Mouse (Mus musculus) retina, adult 2 months (tissue): Measurements from ENCODE around the gene Npepl1.

Experiments used
- DNase-seq: peaks from one replicate; pipeline ENCODE4 v3.0.0-alpha.2; 2012; ENCODE audit warnings: low read depth, low spot score

Gene Npepl1

GRCm38 (mm10) chr2:174110783-174111549 lies 817 bp downstream of the Npepl1 start:
- DNase-seq, result no peak

GRCm38 (mm10) chr2:174112931-174113330 lies 2.8 kb downstream of the Npepl1 start:
- no peak for DNase-seq

GRCm38 (mm10) chr2:174114148-174114864 lies 4.2 kb downstream of the Npepl1 start:
- DNase-seq, result no peak

- DNase-seq, result no peak
Observed at GRCm38 (mm10) chr2:174116929-174117328, 6.8 kb downstream of the Npepl1 start.

- no peak for DNase-seq
Observed at GRCm38 (mm10) chr2:174118141-174118540, 8.0 kb downstream of the Npepl1 start.

GRCm38 (mm10) chr2:174119259-174119658 lies 9.1 kb downstream of the Npepl1 start:
- no peak for DNase-seq

GRCm38 (mm10) chr2:174120631-174121030 lies 10.5 kb downstream of the Npepl1 start:
- DNase-seq, result no peak

- DNase-seq, result no peak
Observed at GRCm38 (mm10) chr2:174121411-174121947, 11.3 kb downstream of the Npepl1 start.

- DNase-seq, result no peak
Observed at GRCm38 (mm10) chr2:174122331-174122730, 12.2 kb downstream of the Npepl1 start.

- DNase-seq, result no peak
Observed at GRCm38 (mm10) chr2:174123731-174124130, 13.6 kb downstream of the Npepl1 start.

- DNase-seq, result no peak
Observed at GRCm38 (mm10) chr2:174126522-174127375, 16.6 kb downstream of the Npepl1 start.

GRCm38 (mm10) chr2:174127376-174127713 lies 17.2 kb downstream of the Npepl1 start:
- DNase-seq, result no peak

- DNase-seq, result no peak
Observed at GRCm38 (mm10) chr2:174128926-174129325, 18.8 kb downstream of the Npepl1 start.

- no peak for DNase-seq
Observed at GRCm38 (mm10) chr2:174130468-174131097, 20.4 kb downstream of the Npepl1 start.

GRCm38 (mm10) chr2:174132413-174132969 lies 22.3 kb downstream of the Npepl1 start:
- DNase-seq, result no peak

- DNase-seq, result no peak
Observed at GRCm38 (mm10) chr2:174159035-174159434, 48.9 kb downstream of the Npepl1 start.

GRCm38 (mm10) chr2:174160461-174160860 lies 50.3 kb downstream of the Npepl1 start:
- DNase-seq, result no peak
